Mouse (Mus musculus) forebrain, embryonic 10.5 days (tissue): ENCODE data around the gene Chrm2. TPM values are rescaled to one million over a fixed set of nuclear protein-coding genes. Genes with fewer than 3 reads are reported as not detected.
A peak's percentile ranks its signal among the peaks of the same experiment; 100 is the strongest.

ENCODE experiments used
- DNase-seq: peaks from one replicate; pipeline ENCODE4 v3.0.0-alpha.2; 2017; ENCODE audit warnings: low spot score; ENCODE audit errors: extremely low spot score
- H3K27ac ChIP-seq: fragments of 300-500 bp; sonication (generic); 2 replicates; pipeline ENCODE4 v1.5.1; 2016; ENCODE audit warnings: mild to moderate bottlenecking
- H3K27me3 ChIP-seq: fragments of 300-500 bp; sonication (generic); 2 replicates; pipeline ENCODE4 v1.6.1; 2016; ENCODE audit warnings: mild to moderate bottlenecking; ENCODE audit not compliant: poor library complexity, severe bottlenecking
- H3K36me3 ChIP-seq: fragments of 300-500 bp; sonication (generic); replicated peaks from 2 replicates; pipeline ENCODE4 v1.6.1; 2016; ENCODE audit warnings: mild to moderate bottlenecking, moderate library complexity
- H3K4me1 ChIP-seq: fragments of 300-500 bp; sonication (generic); 2 replicates; pipeline ENCODE4 v1.6.1; 2016
- H3K4me3 ChIP-seq: fragments of 300-500 bp; sonication (generic); 2 replicates; pipeline ENCODE4 v1.5.1; 2016; ENCODE audit warnings: mild to moderate bottlenecking, moderate library complexity
- H3K9me3 ChIP-seq: fragments of 300-500 bp; sonication (generic); 2 replicates; pipeline ENCODE4 v1.6.1; 2016; ENCODE audit warnings: mild to moderate bottlenecking, moderate library complexity
- WGBS: fragments of 180-500 bp; shearing (Covaris S2); methylation state at CpG from one replicate; pipeline ENCODE4 v1.1.7; 2016; 5-methylcytosine and 5-hydroxymethylcytosine counted together
- microRNA counts: library from miRNA; unstranded; fragments of <30 nt; microRNA quantifications from one replicate; lab custom pipeline; 2017
- microRNA-seq: library from miRNA; unstranded; fragments of <30 nt; microRNA quantifications from one replicate; pipeline ENCODE4, GENCODE M21; 2017
- polyA plus RNA-seq: library from polyadenylated mRNA; unstranded; fragments of >200 nt; fragmentation: Nextera tagmentation; extraction: Ambion mirVana; gene quantifications from 2 replicates; pipeline ENCODE4 v1.2.1, GENCODE M21; 2016

Gene Chrm2
- polyA plus RNA-seq, 1 experiment from 2014 or later, result 0.05 TPM

DNA sequence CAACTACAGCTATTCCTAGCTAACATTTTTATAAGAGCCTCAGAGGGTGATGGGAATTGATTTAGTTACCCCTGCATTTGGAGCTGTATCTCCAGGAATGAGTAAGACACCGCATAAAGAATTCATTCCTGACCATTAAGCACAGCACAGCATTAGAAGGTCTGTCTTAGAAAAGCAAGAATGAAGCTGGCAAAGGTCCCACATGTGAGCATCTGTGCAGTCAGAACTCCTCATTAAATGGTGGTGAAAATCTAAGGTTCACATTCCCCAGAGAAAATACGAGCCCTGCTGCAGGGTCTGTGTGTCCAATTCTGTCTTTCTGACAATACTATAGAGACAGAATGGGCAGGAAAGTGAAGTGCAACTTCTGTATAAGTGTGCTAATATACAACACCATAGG, 179.0 kb downstream of the Chrm2 start:
- H3K36me3 ChIP-seq, result no peaks in the 10 kb centered on the region
- H3K4me1 ChIP-seq, result no peaks in the 10 kb centered on the region
- H3K27me3 ChIP-seq, result no peaks in the 10 kb centered on the region
- H3K4me3 ChIP-seq, result no peak overlapping the region
- no peaks in the 10 kb centered on the region for H3K9me3 ChIP-seq
- DNase-seq, result no peak
- WGBS, result 93% methylated on average over 2 of the region's 2 CpGs
- no peak overlapping the region for H3K27ac ChIP-seq

MicroRNAs within 50 kb of the gene (microRNA counts, 519-probe panel; counts per million panel counts)
- microRNA mmu-miR-490 (lab: Ali Mortazavi, UCI), result 341 counts per million, percentile 65 among the panel's probes with 10 or more counts

Small RNA genes lying within 50 kb of the gene (microRNA-seq; reads per million reads assigned to microRNA genes)
- gene Mir490, result 1.5 reads per million
